Mouse (Mus musculus) adrenal gland, adult 2 months (tissue): ENCODE measurements around the gene Tigd3. TPM values are rescaled to one million over a fixed set of nuclear protein-coding genes. Genes with fewer than 3 reads are reported as not detected.

Source experiments
- DNase-seq: peaks from one replicate; pipeline ENCODE4 v3.0.0; 2021
- polyA plus RNA-seq: library from polyadenylated mRNA; depleted of rRNA; stranded (reverse); fragments of >200 nt; gene quantifications from 2 replicates; pipeline ENCODE4 v1.2.3, GENCODE M21; 2012
- total RNA-seq, 2 experiments: library from RNA; stranded (reverse); gene quantifications; 2 replicates each; pipeline ENCODE4 v1.2.3; 2021

Tigd3 gene
- total and polyA plus RNA-seq, 3 experiments, result 0.53 to 1.1 (median 1.0) TPM

DNA sequence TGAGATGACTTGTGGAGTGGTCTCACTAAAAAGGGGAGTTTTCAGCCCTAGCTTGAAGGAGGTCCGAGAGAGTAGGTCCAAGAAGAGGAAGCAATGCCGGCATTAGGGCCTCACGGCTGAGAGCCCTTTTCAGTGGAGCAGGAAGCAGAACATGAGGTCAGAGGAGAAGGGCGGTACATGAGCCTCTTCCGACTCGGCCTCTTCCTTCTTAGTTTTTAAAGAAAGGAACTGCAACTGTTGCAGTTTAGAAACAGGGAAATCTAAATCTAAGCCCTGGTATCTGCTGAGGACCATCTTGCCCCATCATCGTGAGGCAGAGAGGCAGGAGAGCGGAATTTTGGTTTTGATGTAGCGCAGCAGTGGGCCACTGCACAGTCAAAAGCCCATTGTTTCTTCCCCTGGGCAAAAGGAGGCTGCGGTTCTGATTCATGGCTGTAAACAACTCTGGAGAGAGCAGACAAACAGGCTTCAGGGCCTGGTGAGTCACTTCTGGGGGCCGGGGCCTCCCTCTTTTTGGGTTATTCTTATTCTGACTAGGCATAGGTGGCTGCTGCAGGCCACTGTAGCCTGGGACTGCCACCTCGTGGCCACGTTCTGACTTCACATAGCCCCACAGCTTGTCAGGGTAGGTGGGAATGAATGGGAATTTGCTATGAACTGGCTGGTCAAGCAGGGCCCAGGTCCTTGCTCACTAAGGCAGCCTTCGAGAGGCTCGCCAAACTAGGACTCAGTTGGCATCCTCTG lies 16.2 kb downstream of the Tigd3 start, which contains the start of gene Slc25a45:
Slc25a45 (plus strand) TSS at position 191 of the 744 bp plus-strand sequence.
- DNase-seq, result peak; percentile 93

DNA sequence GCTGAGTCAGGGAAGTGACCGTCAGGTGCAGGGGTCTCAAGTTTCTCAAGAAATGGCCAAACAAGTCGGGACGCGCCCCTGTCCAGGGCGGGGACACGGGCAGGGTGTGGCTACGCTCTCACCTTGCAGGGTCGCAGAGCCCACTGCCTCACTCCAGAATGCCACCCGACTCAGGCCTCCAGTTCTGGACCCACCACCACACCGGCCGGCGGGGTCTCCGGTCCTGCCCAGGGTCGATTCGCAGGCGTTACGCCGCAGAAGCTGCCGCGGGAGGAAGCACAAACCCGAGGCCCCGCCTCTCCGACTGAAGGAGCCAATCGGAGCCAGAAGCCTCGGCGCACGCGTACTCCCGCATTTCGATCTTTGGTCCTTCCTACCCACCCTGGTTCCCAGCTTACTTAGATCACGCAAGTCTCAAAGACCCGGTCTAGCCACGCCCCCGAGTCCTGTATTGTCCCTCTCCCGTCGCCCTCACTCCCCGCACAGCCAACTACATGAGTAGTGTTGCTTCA lies 18.9 kb downstream of the Tigd3 start, which contains the start of gene Frmd8:
Frmd8 (minus strand) TSS at position 306 of the 512 bp plus-strand sequence.
- DNase-seq, result peak; percentile 95

- DNase-seq, result no peak
Measured at GRCm38 (mm10) chr19:5874391-5874968, 19.5 kb downstream of the Tigd3 start.

DNA sequence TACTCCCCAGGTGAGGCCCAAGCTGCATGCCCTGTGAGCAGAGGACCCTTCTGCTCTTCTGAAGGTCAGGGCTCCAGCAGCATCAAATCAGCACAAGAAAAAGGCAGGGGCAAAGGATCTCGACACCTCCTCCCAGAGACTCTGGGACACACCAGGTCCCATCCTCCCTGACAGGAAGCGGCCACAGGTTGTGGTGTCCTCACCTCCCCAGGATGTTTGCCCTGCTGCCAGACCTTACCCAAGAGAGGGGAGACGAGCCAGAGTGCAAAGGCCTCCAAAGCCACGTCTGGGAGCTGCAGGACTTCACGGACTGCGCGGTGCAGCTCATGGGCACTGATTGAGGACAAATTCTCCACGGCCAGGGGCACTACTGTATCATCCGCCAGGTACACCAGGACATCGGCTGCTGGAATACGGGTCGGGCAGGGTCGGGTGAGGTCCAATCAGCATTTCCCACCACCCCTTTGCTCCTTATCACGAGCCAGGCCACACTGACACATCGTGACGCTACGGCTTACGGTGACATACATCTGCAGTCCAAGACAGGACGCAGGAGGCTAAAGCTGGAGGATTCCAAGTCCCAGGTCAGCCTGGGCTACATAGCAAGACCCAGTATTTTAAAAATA lies 20.9 kb downstream of the Tigd3 start:
- DNase-seq, result no peak

GRCm38 (mm10) chr19:5872528-5872927 lies 21.4 kb downstream of the Tigd3 start:
- DNase-seq, result no peak

DNA sequence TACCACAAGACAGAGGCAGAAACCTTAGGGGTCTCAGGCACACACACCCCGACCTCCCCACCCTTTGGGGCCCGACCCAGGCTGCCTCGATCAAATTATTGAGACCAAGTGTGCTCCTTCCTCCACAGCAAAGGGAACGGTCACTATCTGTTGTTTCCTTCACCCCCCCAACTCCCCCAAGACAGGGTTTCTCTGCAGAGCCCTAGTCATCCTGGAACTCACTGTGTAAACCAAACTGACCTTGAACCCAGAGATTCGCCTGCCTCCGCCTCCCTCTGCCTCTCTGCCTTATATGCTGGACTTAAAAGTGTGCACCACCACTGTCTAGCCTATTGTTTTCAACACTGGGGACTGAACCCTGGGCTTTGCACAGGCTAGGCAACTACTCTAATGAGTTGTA lies 22.3 kb downstream of the Tigd3 start:
- DNase-seq, result no peak

GRCm38 (mm10) chr19:5871273-5871672 lies 22.7 kb downstream of the Tigd3 start:
- no peak for DNase-seq

GRCm38 (mm10) chr19:5868096-5868495 lies 25.9 kb downstream of the Tigd3 start:
- DNase-seq, result peak; percentile 82

GRCm38 (mm10) chr19:5864710-5865398 lies 29.1 kb downstream of the Tigd3 start:
- no peak for DNase-seq

DNA sequence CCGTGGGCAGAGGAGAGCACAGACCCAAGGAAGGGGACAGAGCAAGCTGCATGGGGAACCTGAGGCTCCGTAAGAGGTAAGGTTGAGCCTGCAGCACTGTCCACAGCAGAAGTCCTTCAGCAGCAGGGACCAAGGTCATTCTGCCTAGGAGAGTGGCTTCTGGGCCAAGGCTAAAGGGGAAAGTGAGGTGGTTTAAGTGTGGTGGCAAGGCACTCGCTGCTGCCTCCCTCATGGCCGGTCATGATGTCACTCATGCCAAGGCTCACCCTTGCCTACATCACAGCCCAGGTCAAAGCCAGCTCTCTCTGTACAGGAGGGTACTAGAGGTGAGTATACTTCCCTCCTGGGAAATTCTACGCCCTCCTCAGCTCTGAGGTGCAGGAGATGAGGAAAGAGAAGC lies 30.2 kb downstream of the Tigd3 start:
- peak; percentile 65 for DNase-seq

- DNase-seq, result no peak
Measured at GRCm38 (mm10) chr19:5862335-5863085, 31.4 kb downstream of the Tigd3 start.

DNA sequence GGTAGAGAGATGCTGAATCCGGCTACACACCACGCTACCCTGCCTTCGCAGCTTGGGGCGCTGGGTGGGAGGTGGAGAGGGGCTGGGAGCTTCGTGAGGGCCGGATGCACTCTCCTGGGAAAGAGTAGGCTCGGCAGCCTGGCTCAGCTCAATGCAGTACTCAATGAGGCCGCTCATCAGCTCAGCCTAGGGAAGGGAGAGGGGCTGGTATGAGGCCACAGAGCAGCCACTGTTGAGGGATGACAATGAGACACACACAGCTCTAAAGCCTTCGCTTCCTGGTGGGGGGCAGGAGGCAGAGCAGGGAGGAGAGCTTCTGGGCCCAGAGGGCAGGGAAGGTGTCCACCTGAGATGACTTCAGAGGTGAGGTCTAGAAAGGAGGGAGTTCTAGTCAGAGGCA lies 37.3 kb downstream of the Tigd3 start:
- DNase-seq, result no peak

DNA sequence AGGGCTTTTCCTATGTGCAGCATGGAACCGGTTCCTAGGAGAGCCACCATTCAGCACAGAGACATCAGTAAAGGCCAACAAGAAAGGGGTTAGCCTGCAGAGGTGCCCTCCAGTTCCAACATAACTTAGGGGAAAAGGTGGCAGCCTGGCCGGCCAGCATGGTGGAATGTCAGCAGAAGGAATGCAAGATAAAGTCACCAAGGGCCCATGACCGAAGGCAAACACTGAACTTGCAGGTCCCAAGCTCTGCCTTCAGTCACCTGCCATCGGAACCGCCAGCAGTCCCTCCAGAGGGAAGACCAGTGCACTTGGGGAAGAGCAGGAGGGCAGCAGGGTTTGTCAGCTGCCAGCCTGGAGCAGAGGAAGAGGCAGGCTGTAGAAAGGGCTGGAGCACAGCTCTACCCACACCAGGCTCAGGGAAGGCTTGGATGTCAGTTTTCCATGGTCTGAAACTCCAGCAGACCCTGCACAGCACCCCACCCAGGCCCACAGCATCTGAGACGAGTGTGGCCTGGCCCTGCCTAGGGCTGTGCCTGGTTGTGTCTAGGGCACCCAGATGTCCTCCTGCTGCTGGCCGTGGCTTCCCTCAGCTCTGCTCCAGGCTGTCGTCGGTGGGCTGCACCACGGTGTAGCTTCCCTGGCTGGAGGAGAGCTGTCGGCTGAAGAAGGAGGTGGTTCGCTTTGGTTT lies 41.8 kb downstream of the Tigd3 start:
- DNase-seq, result no peak

DNA sequence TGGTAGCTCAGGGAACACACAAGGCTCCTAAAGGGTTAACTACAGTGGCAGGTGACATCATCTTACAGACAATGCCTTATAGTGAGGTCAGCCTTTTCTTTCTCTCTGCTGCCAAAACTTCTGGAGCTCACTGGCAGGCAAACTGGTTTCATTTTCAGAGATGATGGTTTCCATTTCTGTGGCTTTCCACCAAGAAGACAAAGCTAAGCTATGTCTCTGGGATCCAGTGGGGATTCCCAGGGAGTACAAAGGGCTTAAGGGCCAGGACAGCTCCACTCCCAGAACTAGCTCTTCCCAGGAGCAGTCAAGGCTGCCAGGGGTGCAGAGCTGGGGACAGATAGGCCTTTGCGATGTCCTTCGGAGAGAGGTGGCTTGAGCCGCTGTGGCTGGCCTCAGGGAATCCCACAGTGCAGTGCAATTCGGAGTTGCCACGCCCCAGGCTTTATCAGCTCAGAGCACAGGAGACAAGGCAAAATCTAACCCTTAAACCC lies 42.4 kb downstream of the Tigd3 start:
- peak; percentile 67 for DNase-seq

- no peak for DNase-seq
Measured at GRCm38 (mm10) chr19:5850860-5851259, 43.1 kb downstream of the Tigd3 start.

GRCm38 (mm10) chr19:5849843-5850527 lies 44.0 kb downstream of the Tigd3 start:
- DNase-seq, result peak; percentile 95

- DNase-seq, result peak; percentile 88
Measured at GRCm38 (mm10) chr19:5848826-5849672, 44.9 kb downstream of the Tigd3 start.

DNA sequence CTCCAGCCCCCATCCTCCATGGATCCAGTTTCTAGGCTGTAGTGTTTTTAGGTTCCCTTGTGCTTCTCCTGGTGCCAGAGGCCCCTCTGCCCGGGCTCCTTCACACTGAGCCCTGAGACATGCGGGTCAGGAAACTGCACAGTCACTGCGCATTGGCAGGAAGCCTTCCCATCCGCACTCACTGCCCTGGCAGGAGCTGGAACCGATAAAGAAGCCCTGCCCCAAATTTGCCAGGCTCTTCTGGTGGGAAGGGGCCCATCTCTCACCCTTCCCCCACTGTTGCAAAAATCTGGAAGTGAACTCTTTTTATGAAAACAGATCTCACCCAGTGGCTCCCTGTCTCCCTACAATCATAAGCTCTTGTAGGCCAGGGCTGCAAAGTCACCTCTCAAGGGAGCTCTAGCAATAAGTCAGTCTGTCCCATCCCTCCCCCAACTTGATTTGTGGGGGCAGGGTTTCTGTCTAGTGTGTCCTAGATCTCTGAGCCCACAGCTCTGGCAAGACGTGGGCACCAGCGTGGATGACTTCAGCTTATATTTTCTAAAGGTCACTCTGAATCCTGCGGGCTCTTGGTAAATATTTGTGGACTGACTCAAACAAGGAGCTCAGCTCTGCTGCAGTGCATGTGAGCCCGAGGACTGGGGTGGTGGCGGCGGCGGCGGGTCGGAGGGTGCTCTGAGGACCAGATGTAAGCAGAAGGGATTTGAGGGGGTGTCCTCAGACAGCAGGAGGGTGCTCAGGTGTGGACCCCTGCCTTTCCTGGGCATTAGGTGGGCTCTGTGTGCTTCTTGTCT lies 45.7 kb downstream of the Tigd3 start:
- peak; percentile 92 for DNase-seq
